Mouse (Mus musculus): ENCODE data around the gene Papss2.

Gene Papss2

GRCm38 (mm10) chr19:32599006-32599405, 3.4 kb downstream of the Papss2 start:
- in situ Hi-C loops (cut with MboI; ENCODE audit: low sequenced_read_pairs), result no loop called here

- in situ Hi-C loops (cut with MboI; ENCODE audit: low sequenced_read_pairs), result no loop called here
These were observed 3.8 kb downstream of the Papss2 start for GRCm38 (mm10) chr19:32599436-32599835.

GRCm38 (mm10) chr19:32601033-32601770, 5.6 kb downstream of the Papss2 start:
- in situ Hi-C loops (cut with MboI; ENCODE audit: low sequenced_read_pairs), result no loop called here

- in situ Hi-C loops (cut with MboI; ENCODE audit: low sequenced_read_pairs), result no loop called here
These were observed 7.9 kb downstream of the Papss2 start for GRCm38 (mm10) chr19:32603466-32603865.

GRCm38 (mm10) chr19:32604127-32604526, 8.5 kb downstream of the Papss2 start:
- in situ Hi-C loops (cut with MboI; ENCODE audit: low sequenced_read_pairs), result no loop called here

- in situ Hi-C loops (cut with MboI; ENCODE audit: low sequenced_read_pairs), result no loop called here
These were observed 9.1 kb downstream of the Papss2 start for GRCm38 (mm10) chr19:32604563-32605252.

GRCm38 (mm10) chr19:32606227-32606827, 10.7 kb downstream of the Papss2 start:
- in situ Hi-C loops (cut with MboI; ENCODE audit: low sequenced_read_pairs), result no loop called here

- in situ Hi-C loops (cut with MboI; ENCODE audit: low sequenced_read_pairs), result no loop called here
These were observed 11.4 kb downstream of the Papss2 start for GRCm38 (mm10) chr19:32607036-32607435.

GRCm38 (mm10) chr19:32611386-32612092, 15.9 kb downstream of the Papss2 start:
- in situ Hi-C loops (cut with MboI; ENCODE audit: low sequenced_read_pairs), result no loop called here

DNA sequence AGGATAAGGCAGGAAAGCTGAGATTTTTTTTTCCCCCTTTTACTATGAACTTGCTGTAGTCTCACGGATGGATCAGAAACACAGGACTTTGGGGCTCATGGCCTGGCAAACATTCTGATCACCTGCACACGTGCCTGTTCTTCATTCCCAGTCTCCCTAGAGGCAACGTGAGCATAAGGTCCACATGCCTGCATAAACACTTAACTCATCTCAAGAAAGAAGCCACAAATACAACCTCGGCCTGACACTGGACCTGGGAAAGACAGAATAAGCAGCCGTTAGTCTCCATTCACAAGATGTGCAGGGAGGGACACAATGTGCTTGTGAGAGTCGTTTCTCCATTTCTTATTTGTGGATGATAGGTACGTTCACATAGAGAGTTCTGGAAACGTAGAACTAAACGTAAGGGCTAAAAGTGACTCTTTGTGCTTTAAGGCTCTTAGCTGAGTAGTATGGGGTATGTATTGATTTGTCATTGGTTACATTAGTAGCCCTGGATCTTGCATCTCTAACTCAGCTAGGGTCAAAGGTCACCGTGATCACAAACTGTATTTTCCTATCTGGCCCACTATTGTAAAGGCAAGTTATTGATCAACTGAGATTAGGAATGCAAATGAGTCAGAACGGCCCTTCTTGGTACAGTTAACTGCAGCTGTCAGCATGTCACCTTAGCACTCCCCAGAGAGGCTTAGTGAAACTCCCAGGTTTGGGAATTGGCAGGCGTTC, 18.6 kb downstream of the Papss2 start:
- in situ Hi-C loops (cut with MboI; ENCODE audit: low sequenced_read_pairs), result no loop called here

- in situ Hi-C loops (cut with MboI; ENCODE audit: low sequenced_read_pairs), result no loop called here
These were observed 19.1 kb downstream of the Papss2 start for GRCm38 (mm10) chr19:32614772-32615099.

DNA sequence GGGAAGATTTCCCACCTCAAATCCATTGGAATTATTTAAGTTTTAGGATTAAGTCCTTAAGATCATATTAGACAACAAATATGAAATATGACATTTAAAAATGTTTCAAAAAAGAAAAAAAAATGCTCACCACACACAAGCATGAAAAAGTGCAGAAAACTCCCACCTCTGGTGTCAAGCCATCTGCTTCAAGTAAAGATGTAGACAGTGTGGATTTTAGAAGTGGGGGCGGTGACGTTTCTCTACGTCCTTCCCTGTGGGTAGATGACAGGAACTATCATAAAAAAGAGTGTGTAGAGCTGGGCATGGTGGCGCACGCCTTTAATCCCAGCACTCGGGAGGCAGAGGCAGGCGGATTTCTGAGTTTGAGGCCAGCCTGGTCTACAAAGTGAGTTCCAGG, 21.1 kb downstream of the Papss2 start:
- in situ Hi-C loops (cut with MboI; ENCODE audit: low sequenced_read_pairs), result no loop called here

DNA sequence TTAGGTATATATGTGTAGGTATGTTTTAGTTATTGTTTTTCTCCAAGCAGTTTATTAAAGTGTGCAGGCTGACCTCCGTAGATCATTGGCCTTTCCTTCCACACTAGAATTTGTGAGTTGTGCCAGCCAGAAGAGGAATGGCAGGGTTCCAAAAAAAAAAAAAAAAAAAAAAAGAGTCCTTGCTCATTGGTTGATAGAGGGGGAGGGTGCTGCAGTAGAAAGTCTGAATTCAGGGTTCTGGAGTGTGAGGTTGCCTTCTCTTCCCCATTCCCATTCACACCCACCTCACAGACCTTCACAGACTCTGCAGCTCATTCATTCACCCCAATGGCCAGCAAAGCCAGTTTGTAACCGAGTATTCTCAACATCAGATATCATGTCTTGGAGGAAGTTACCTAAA, 24.1 kb downstream of the Papss2 start:
- in situ Hi-C loops (cut with MboI; ENCODE audit: low sequenced_read_pairs), result no loop called here

GRCm38 (mm10) chr19:32620859-32621445, 25.4 kb downstream of the Papss2 start:
- in situ Hi-C loops (cut with MboI; ENCODE audit: low sequenced_read_pairs), result no loop called here

DNA sequence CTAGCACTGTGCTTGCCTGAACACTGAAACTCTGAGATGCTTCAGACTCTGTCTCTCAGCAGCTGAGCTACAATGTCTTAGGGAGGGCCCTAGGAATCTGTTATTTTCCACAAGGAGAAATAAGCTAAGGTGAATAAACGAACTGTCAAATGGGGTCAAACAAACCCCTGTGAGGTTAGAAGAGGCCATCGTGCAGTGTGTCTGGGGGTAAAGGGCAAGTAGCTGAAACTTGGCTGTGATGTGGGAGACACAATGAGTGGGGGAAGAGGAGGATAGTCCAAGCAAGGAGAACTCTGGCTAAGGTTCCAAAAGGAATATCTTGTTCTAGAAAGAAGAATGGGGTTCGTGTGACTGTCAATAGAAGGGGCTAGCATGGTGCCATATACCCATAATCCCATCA, 26.6 kb downstream of the Papss2 start:
- in situ Hi-C loops (cut with MboI; ENCODE audit: low sequenced_read_pairs), result no loop called here

DNA sequence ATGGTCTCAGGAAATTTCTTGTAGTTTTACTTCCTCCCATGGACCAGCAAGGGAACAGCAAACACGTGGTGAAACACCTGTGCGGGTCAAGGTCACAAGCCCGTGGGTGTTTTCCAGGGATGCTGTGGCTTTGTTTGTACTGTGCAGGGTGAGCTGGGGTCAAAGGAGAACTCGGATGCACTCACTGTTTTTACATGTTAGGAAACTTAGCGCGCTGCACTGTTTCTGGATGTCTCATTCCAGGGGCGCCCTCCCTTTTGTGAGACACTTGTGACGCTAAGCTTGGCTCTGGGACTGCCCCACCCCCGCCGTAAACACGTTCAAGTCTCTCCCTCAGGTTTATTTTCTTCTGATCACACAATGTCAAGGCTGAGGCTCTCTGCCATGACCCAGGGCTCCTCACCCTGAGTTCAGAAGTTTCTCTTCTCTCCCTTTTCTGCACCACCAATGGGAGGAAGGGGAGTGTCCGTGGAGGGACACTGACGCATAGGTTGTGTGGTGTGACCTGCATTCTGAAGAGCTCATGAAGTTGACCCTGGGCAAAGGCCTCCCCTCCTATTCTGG, 31.3 kb downstream of the Papss2 start:
- in situ Hi-C loops (cut with MboI; ENCODE audit: low sequenced_read_pairs), result no loop called here

GRCm38 (mm10) chr19:32627631-32628030, 32.0 kb downstream of the Papss2 start:
- in situ Hi-C loops (cut with MboI; ENCODE audit: low sequenced_read_pairs), result no loop called here

- in situ Hi-C loops (cut with MboI; ENCODE audit: low sequenced_read_pairs), result no loop called here
These were observed 33.1 kb downstream of the Papss2 start for GRCm38 (mm10) chr19:32628572-32629132.

DNA sequence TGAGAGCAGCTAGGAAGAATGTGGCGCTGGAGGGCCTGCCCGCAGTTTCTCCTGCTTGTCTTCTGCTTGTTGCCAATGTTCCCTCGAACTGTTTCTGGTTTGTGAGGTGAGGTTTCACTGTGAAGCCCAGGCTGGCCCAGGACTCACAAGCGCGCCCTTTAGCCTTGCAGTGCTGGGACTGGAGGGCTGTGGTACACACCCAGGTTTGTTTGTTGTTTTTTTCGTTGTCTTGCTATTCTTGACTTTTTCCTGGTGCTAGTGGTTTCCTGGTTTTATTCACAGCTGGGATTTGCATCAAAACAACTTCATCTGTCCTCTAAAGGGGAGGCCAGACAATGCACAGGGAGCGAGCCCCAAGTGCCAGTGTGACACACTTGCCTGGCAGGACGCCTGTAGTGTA, 39.3 kb downstream of the Papss2 start:
- in situ Hi-C loops (cut with MboI; ENCODE audit: low sequenced_read_pairs), result no loop called here

Data from CH12F3 (cell line).